Mouse (Mus musculus) adrenal gland, adult 18-20 months (tissue): ENCODE measurements around the gene Mmp15. TPM values are rescaled to one million over a fixed set of nuclear protein-coding genes. Genes with fewer than 3 reads are reported as not detected.
"Not testable (repeated sequence)": the region's sequence is repeated elsewhere in the genome, so short reads cannot be mapped to it uniquely, and the experiment has no call there.

Experiments used
- DNase-seq, 2 experiments: peaks; one replicate each; pipeline ENCODE4 v3.0.0; 2021 to 2022; ENCODE audit warnings: low spot score in 2 of 2
- total RNA-seq, 2 experiments: library from RNA; stranded (reverse); gene quantifications; 1 replicate in 1 of 2; 2 replicates in 1 of 2; pipeline ENCODE4 v1.2.3; 2021

Mmp15 gene
- total RNA-seq, 2 experiments from 2014 or later: 5.6 to 8.9 TPM

GRCm38 (mm10) chr8:95376309-95376999, 24.4 kb downstream of the Mmp15 start:
- no peak for DNase-seq

GRCm38 (mm10) chr8:95377101-95377500, 25.0 kb downstream of the Mmp15 start:
- DNase-seq: no peak

GRCm38 (mm10) chr8:95377863-95378291, 25.8 kb downstream of the Mmp15 start:
- DNase-seq: no peak

- DNase-seq: not testable (repeated sequence)
Measured at GRCm38 (mm10) chr8:95378928-95379327, 26.9 kb downstream of the Mmp15 start.

- DNase-seq: no peak
Measured at GRCm38 (mm10) chr8:95380953-95381352, 28.9 kb downstream of the Mmp15 start.

- no peak for DNase-seq
Measured at GRCm38 (mm10) chr8:95381595-95381994, 29.5 kb downstream of the Mmp15 start.

GRCm38 (mm10) chr8:95384501-95384900, 32.4 kb downstream of the Mmp15 start:
- DNase-seq: no peak

- DNase-seq: no peak
Measured at GRCm38 (mm10) chr8:95386037-95386436, 34.0 kb downstream of the Mmp15 start.

- DNase-seq: no peak
Measured at GRCm38 (mm10) chr8:95387221-95387620, 35.2 kb downstream of the Mmp15 start.

GRCm38 (mm10) chr8:95387936-95388335, 35.9 kb downstream of the Mmp15 start:
- no peak for DNase-seq

- no peak for DNase-seq
Measured at GRCm38 (mm10) chr8:95390312-95390711, 38.2 kb downstream of the Mmp15 start.

GRCm38 (mm10) chr8:95391101-95391500, 39.0 kb downstream of the Mmp15 start:
- no peak for DNase-seq

GRCm38 (mm10) chr8:95392604-95393003, 40.5 kb downstream of the Mmp15 start:
- DNase-seq: no peak

- no peak for DNase-seq
Measured at GRCm38 (mm10) chr8:95395186-95395918, 43.3 kb downstream of the Mmp15 start.

- no peak for DNase-seq
Measured at GRCm38 (mm10) chr8:95396752-95397151, 44.7 kb downstream of the Mmp15 start.

GRCm38 (mm10) chr8:95397201-95397600, 45.1 kb downstream of the Mmp15 start:
- DNase-seq: no peak

- DNase-seq: no peak
Measured at GRCm38 (mm10) chr8:95399131-95399530, 47.1 kb downstream of the Mmp15 start.

- DNase-seq: no peak
Measured at GRCm38 (mm10) chr8:95401091-95401490, 49.0 kb downstream of the Mmp15 start.

GRCm38 (mm10) chr8:95409518-95409917, 57.5 kb downstream of the Mmp15 start:
- DNase-seq: no peak

- no peak for DNase-seq
Measured at GRCm38 (mm10) chr8:95411309-95411972, 59.4 kb downstream of the Mmp15 start.

GRCm38 (mm10) chr8:95422193-95422810, 70.2 kb downstream of the Mmp15 start:
- no peak for DNase-seq
